8 mouse cellular contexts compared by ENCODE assay signal in the genomic region with DNA sequence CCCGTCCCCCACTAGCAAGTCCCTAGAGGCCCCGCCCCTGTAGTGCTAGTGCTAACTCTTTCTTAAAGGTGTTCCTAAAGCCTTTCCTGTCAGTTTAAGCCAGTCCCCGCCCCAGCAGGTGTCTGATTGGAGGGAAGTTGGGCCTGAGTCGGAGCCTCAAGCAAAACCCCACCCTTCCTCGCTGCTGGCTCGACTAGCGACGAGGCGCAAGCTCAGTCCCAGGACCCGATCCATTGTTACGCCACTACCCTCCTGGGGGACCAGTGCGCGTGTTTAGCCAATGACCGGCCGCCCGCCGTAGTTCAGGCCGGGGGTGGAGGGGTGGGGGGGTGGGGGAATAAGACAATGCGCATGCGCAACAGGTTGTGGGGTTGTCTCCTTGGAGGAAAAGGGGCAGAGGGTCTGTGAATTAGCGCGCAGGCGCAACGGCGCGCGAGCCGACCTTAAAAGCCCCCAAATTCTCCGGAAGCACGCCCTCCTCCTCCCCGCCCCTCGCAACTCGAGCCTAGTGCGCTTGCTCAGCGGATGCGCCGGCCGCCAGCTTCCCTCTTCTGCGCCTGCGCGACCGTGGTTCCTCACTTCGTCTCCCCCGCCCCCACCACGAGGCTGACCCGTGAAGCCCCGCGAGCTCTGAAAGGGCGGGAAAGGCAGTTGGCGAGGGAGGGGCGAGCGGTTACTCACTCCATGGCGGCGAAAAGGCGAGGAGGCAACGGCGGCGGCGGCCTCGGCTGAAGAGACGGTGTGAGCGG. TPM values are rescaled to one million over a fixed set of nuclear protein-coding genes. Genes with fewer than 3 reads are reported as not detected.
A peak's percentile ranks its signal among the peaks of the same experiment; 100 is the strongest.
DNase-seq lines count a peak whose midpoint lies in the region; ATAC-seq lines count a peak whose summit lies in the region.

A gene (plus strand): TSS at position 368 of the 749 bp plus-strand sequence.
A gene (plus strand): TSS at position 667 of the 749 bp plus-strand sequence.

- peak; percentile 99 for DNase-seq in B cell, adult 2 months
- DNase-seq in brain, adult 2 months (ENCODE audit: low read depth, low spot score): peak; percentile 99
- peak; percentile 100 for DNase-seq in heart, embryonic 10.5 days (ENCODE audit: low spot score)
- peak; percentile 99 for DNase-seq in liver
- DNase-seq in spleen, postnatal 4 days (ENCODE audit: low spot score in 2 of 2): peak; percentile 97 to 100

- peak within 1 kb of the TSS; percentile 99 for H3K27ac ChIP-seq in heart, embryonic 10.5 days
- H3K27ac ChIP-seq in kidney, embryonic 15.5 days: peak within 1 kb of the TSS; percentile 98

- peak within 1 kb of the TSS; percentile 90 for H3K9ac ChIP-seq in kidney, embryonic 15.5 days

- H3K4me1 ChIP-seq in heart, embryonic 10.5 days: peaks cover 45% of the 10 kb centered on the region
- H3K4me1 ChIP-seq in kidney, embryonic 15.5 days: peaks cover 48% of the 10 kb centered on the region

- peaks cover 26% of the 10 kb centered on the region; the same call in 1 of the 2 replicates for H3K36me3 ChIP-seq in heart, embryonic 10.5 days
- peaks cover 27% of the 10 kb centered on the region for H3K36me3 ChIP-seq in kidney, embryonic 15.5 days

- under 1% methylated on average over 60 of the region's 62 CpGs for WGBS in heart, embryonic 10.5 days
- WGBS in kidney, embryonic 15.5 days: 0% methylated on average over 61 of the region's 62 CpGs

- no peaks in the 10 kb centered on the region for H3K9me3 ChIP-seq in heart, embryonic 10.5 days
- H3K9me3 ChIP-seq in kidney, embryonic 15.5 days (replicated peaks): no peaks in the 10 kb centered on the region

- peak; percentile 90 for ATAC-seq in erythroblast, adult 5-6 weeks (replicated peaks; ENCODE audit: low FRiP score, poor library complexity, severe bottlenecking)
- peak; percentile 96 for ATAC-seq in kidney, embryonic 15.5 days (replicated peaks; ENCODE audit: low FRiP score)
- peak; percentile 95 for ATAC-seq in monocyte, adult 5-6 weeks (replicated peaks; ENCODE audit: insufficient number of reproducible peaks, low FRiP score, low TSS enrichment, poor library complexity, severe bottlenecking)

- peak within 1 kb of the TSS; percentile 86 for H3K4me3 ChIP-seq in heart, embryonic 10.5 days
- H3K4me3 ChIP-seq in kidney, embryonic 15.5 days (replicated peaks): peak within 1 kb of the TSS; percentile 86

- no peaks in the 10 kb centered on the region for H3K27me3 ChIP-seq in heart, embryonic 10.5 days (ENCODE audit: insufficient read depth, poor library complexity, severe bottlenecking)
- no peaks in the 10 kb centered on the region for H3K27me3 ChIP-seq in kidney, embryonic 15.5 days

- H3K4me2 ChIP-seq in kidney, embryonic 15.5 days: peak within 1 kb of the TSS; percentile 77

RNA-seq across cellular contexts. Expression of the first gene that starts in this region (rescaled TPM):
- 10.4 and 14.4 TPM in 2 replicates for total RNA-seq in erythroblast, adult 5-6 weeks (2015; ENCODE audit: low replicate concordance)
- 21.7 and 21.9 TPM in 2 replicates for total RNA-seq in erythroblast, adult 5-6 weeks (2017; ENCODE audit: low replicate concordance)
- 128 and 132 TPM in 2 replicates for polyA plus RNA-seq in heart, embryonic 10.5 days (2016; fragmentation: Nextera tagmentation; extraction: Ambion mirVana)
- polyA plus RNA-seq in kidney, embryonic 15.5 days (2015; fragmentation: Nextera tagmentation; extraction: Ambion mirVana): 93.5 and 100 TPM in 2 replicates
- total RNA-seq in monocyte, adult 5-6 weeks (2017): 34.3 to 35.3 TPM (median 35.2 TPM) in 3 replicates

RNA-seq across cellular contexts. Expression of the second gene that starts in this region (rescaled TPM):
- total RNA-seq in erythroblast, adult 5-6 weeks (2015; ENCODE audit: low replicate concordance): 0.84 TPM in 1 of 2 replicates, not detected in the other
- total RNA-seq in erythroblast, adult 5-6 weeks (2017; ENCODE audit: low replicate concordance): 0.09 TPM in 1 of 2 replicates, not detected in the other
- 0.41 and 1.3 TPM in 2 replicates for polyA plus RNA-seq in heart, embryonic 10.5 days (2016; fragmentation: Nextera tagmentation; extraction: Ambion mirVana)
- 1.1 and 1.7 TPM in 2 replicates for polyA plus RNA-seq in kidney, embryonic 15.5 days (2015; fragmentation: Nextera tagmentation; extraction: Ambion mirVana)
- total RNA-seq in monocyte, adult 5-6 weeks (2017): 1.1 to 5.2 TPM (median 3.7 TPM) in 3 replicates

Comparison
In these comparisons a context has a peak if more than half of its experiments do, and no peak if none do; other contexts are left out.
1. Peak in every context shown above with its lines: DNase-seq, ATAC-seq, H3K4me3 ChIP-seq and H3K27ac ChIP-seq.